Mouse (Mus musculus): ENCODE measurements around the gene C8a. TPM values are rescaled to one million over a fixed set of nuclear protein-coding genes. Genes with fewer than 3 reads are reported as not detected.

The C8a gene
- total RNA-seq, 2 experiments from 2014 or later: 12.3 to 28.2 TPM

DNA sequence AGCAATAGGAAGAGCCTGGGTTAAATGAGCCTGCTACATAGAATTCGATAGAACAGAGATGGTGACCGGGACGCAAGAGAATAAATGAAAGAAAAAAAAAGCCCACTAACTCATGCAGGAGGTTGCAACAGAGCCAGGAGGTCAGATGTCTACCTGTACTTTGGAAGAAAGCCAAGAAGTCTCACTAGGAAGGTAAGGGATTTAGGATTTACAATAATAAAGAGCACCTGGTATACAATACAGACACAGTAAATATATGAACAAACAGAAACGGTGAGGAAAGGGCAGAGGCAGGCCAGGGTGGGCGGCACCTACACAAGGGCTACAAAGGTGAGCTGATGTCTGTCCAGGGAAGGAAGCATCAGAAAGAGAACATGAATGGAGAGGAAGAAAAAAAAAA lies 34.0 kb downstream of the C8a start:
- DNase-seq: no peak

DNA sequence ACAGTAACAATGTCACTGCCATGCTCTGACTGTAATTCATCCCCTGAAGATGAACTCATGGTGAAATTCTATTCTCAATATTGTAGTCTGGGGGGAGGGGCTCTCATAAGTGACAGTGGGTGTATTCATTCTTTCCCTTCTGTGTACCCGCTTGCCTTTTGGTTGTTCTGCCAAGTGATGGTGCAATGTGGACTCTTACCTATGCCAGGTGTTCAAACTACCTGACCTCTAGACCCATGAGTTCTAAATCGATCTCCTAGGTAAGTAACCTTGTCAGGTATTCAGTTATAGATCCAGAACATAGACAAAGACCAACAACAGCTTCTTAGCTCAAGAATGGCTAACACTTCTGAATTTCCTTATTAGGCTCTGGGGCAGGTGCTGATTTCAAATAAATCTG lies 37.9 kb downstream of the C8a start:
- no peak for DNase-seq

DNA sequence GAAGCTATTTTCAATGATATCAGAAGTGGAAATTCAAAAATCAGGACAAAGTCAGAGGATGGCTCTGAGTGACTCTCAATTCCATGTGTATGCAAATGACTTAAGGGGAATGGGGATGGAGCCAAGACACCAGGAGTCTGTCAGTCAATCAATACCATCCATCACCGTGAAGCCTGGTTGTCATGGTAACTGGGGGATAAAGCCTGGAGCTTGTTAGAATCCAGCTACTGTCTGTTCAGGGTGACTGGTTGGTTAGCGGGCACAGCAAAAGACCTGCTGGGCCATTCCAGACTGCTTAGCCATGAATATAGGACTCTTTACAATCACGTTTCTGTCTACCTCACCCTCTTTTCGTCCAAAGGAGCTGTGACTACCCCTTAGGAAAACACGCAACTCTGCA lies 41.1 kb downstream of the C8a start:
- DNase-seq: no peak

DNA sequence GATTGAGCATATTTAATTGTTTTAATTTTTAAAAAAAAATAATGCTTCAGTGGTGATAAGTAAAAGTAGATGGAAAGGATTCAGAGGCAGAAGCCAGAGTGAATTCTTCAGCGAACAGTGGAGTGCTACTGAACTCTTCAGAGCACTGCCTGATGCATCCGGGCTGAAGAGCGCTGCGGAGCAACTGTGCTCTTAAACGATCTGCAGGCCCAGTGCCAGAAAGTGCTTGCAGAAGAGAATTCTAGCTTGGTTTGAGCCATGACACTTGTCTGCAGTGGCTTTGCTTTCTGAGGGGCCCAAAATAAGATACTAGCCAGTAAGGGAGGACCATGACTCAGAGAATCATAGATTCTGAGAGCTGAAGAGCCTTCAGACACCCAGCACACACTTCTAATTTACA lies 47.3 kb downstream of the C8a start:
- no peak for DNase-seq

DNA sequence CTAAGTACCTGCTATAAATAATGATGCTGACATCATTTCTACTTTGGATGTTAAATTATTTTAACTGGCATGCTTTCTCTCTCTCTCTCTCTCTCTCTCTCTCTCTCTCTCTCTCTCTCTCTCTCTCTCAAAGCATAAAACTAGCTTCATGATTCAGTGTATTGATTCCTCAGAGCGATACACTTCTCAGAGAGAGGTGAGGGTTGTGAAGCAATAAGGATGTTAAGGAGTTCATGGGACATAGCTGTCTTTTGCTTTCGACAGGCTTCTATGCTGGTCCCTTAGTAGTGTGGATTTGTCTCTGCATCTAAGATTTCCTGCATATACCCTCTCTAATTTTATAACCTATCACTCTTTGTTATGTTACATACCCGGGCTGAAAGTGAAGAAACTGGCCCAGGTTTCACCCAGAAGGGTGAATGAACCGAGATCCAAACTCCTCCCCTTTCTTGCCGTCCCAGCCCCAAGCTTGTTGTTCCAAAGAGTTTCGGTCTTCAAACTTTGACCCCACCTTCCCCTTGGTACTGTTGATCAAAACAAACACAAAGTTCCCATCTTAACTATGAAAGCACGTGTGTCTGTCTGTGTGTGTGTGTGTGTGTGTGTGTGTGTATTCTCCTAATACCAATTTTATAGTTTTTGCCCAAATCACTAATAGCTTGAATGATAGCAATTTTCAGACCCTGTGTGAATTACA lies 51.7 kb downstream of the C8a start:
- no peak for DNase-seq

DNA sequence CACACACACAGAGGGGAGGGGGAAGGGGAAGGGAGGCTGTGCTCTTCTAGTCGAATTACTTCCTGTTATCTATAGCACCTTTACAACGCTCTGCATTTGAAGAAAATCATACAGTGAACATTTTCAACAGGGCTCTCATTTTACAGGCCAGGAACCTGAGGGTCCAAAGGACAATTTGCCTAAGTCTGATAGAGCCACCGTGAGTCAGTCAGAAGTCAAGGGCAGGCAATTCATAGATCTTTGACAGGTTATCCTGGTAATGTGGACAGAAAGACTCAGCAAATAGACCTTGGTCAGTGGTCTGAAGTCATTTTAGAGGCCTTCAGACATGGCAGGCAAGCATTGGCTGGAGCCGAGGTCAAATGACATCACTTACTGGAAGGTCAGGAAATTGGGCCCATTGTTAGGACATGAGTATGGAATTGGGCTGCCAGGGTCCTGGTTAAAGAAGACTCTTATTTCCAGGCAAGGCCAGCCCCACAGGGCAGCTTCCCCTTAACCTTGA lies 52.5 kb downstream of the C8a start:
- peak; percentile 63 for DNase-seq

DNA sequence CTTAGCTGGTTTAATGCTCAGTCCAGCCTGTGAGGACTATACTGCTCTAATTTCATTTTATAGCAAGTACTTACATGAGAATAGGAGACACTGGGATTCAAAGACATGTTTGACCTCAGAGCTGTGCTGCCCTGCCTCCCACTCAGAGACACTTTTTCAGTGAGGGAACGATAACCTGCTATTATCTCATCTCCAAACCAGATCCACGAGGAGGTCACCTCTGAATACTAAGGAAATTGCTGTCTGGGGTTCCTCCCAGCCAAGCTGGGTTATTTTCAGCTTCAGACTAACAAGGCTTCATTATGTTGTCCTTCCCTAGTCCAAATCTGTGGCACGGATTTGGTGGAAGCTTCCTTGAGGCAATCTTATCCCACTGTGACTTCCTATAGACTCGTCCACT lies 56.3 kb downstream of the C8a start:
- DNase-seq: no peak

DNA sequence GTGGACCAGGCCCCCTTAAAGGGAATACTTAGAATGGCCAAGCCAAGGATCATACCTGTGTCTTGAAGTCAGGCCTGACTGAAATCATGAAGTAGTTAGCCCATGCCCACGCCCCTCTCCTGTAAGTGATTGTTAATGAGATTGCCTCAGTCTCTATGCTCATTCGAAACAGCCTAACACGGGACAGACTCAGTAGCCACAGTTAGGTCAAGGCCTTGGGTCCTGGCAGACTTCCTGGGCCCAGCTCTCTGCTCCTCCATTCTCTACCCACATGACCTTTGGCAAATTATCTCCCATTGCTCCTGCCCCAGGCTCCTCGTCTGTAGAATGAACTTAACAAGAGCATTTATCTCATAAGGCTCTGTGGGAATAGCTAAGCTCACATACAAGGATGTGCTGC lies 57.2 kb downstream of the C8a start:
- DNase-seq: peak; percentile 35

DNA sequence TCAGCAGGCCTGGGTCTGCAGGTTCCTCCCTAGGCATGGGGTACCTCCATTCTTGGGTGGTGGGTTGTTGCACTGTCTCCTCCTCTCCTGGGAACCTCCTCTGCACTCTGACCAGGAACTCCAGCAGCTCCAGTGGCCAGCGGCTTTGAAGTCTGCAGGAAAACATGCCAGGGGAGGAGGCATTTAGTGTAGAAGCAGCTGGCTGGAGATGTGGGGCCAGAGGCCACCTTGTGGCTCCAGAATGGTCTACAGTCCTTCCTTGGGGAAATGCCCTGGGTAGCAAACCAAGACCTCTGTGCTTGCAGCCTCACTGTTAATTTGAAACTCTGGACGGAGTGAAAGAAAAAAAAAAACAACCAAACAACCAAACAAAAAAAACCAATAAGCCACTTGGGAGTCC lies 58.7 kb downstream of the C8a start:
- no peak for DNase-seq

DNA sequence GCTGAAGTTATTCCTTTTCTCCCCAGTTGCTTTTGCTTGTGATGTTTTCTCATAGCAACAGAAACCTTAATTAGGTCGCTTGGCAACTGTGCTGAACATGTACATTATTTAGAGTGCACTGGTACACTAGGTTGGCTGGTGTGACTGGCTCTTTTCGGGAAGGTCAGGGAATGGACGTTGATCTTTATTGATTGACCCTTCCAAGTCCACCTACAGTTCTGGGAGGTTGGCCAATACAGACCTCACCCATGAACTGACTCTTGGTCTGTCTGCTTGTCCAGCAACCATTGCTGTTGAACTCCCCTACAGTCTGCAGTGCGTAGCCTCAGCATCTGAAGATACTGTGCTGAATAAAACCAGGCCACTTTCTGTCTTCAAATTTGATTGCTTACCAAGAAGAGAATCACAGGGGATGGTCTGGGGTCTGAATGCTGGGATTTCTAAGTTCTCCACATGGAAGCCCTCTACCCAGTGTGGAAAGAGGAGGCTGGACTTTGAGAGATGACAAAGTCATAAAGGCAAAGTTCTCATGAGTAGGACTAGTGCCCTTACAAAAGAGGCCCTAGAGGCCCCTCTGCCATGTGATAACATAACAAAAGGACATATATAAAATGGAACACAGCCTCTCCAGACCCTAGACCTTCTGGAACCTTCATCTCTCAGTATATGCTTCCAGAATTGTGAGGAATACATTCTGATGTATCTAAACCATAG lies 59.5 kb downstream of the C8a start:
- no peak for DNase-seq

DNA sequence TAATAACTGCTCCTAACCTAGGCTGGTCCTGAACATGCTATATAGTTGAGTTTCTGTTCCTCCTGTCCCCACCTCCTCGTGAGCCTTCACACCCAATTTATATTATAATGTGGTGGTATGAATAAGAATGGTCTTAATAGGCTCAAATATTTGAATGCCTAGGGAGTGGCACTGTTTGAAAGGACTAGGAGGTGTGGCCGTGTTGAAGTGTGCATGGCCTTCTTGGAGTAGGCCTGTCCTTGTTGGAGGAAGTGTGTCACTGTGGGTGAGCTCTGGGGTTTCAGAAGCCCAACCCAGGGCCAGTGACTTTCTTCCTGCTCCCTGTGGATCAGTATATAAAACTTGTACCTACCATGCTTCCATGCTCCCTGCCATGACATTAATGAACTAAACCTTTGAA lies 62.6 kb downstream of the C8a start:
- no peak for DNase-seq

DNA sequence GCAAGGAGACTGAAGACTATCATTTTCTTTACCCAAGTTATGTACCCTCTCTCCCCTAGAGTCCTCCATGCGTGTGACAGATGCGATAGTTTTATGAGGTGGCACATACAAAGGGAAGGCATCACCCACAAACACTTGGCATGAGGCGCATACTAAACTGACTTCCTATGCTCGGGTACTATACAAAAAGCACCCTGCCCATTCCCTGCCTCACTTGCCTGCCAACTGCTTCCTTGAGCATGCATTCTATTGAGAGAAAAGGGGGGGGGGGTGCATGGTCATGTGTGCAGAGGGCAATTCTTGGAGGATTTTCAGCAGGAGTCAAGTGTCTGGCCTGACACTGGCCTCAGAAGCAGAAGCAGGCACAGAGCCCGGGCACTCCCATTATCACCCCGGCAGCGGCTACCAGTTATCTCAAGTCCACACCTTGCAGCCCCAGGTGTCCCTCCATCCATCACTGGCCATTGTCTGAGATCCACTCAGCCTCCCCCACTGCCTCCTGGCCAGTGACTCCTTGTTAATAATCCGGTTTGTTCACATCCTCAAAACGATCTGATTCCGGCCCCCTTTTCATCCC lies 65.4 kb downstream of the C8a start:
- no peak for DNase-seq

DNA sequence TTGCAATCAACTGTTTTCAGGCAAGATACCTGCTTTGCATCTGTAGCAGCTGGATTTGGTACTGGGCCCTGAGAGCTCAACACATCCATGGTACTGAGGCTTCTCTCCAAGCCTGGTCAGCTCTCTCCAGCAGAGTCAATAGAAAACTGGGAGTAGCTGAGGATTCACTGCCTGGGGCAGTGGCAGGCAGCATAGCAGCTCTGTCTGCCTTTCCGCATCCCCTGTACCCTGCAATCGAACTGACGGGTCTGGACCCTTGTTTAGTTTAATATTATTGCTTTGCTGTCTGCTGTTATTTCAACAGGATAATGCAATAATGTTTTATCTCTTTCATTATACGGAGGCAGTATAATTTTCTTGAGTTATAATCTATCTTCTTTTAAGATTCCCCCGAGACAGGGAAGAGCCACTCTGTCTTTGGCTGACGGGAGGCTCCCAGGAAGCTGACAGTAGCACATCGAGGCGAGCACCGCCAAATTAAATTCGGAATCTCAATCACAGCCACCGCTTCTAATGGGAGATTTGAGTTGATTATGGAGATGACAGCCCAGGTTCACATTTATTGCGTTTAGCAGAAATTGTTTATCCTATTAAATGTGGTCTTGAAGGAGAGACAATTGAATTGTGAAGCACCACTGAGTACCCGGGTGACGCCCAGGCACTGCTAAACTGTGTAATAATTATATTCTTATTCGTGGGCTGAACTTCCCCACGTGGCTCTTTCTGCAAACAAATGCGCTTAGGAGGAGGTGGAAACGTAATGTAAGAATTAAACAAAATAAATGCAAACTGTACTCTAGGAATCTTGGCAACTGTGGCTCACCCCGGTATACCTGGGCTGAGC lies 70.6 kb downstream of the C8a start:
- no peak for DNase-seq

DNA sequence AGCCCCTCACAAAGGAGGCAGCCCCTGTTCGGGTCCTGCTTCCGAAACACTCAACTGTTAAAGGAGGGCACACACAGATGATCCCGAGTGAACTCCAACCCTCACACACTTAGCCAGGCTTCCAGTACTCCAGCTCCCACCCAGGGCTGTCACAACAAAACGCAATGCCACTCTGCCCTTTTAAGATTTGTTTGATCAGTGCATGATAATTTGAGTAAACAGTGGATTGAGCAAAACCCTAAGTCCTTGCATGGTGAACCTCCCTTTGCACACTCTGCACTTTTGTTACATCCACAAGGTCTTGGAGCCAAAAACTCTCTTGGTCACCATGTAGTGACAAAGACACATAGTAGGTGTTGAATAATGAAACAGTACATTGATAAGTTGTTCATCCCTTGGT lies 72.1 kb downstream of the C8a start:
- DNase-seq: no peak

DNA sequence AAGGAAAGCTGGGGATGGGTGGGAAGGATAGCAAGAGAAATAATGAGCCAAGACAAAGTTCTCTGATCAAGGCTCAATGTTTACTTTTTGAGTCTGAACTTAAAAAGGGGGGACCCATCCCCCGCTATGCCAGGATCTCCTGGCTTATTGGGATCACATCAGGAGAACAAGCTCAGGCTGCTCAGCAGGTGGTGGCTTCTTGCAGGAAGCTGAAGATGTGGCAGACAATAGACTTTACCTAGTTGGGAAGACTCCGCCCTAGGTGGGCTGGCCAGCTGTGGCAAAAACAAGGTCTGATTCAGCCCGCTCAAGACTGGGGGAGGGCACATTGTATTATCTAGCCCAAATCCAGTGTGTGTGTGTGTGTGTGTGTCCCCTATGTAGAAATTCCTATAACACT lies 74.6 kb downstream of the C8a start:
- DNase-seq: no peak

DNA sequence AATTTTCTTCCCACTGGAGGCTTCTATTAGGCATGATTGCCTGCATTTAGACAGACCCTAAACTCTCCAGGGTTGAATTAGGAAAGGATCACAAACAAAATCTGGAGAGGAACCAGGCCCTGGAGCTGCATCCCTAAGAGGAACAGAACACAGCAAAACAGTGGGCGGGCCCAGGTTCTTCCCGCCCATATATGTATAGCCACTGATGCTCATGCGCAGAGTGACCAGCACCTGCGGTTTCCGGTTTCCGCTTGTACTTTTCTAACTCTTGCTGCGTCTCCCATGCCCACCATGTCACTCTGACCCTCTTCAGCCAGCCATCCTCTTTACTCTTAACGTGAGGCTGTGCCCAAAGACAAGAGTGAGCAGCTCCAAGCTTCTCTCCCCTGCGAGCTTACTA lies 77.2 kb downstream of the C8a start:
- no peak for DNase-seq

DNA sequence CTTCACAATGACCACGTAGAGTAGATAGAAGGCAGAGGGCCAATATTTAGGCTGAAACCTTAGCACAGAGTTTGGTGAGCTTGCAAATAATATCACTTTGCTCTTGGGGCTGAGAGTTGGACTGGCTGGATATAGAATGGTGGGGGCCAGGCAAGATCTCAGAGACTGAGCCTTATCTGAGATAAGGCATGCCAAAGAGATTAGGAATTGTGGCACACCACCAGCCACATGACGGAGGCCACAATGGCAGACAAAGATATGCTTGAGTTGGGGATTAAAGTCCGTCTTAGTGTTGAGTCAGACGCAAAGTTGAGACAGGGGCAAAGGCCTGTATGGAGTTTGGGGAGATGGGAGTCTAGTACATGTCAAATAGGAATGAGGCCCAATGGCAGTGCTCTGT lies 84.1 kb downstream of the C8a start:
- no peak for DNase-seq

DNA sequence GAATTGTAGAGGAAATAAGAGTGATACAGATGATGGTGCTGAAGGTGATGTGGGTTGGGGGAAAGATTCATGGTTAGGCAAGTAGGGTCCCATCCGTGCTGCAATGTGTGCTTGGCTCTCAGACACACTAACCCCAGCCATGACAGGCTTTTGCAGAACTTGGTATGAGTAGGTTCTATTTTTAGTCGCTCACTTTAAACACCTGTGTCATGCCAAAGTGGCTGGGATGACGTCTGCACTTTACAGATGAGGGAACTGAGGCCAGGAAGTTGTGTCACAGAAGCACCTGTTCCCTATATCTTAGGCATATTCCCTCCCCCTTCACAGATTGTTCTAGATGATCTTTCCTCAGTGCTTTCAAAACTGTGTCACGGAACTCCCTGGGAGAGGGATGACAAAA lies 93.9 kb downstream of the C8a start:
- no peak for DNase-seq

DNA sequence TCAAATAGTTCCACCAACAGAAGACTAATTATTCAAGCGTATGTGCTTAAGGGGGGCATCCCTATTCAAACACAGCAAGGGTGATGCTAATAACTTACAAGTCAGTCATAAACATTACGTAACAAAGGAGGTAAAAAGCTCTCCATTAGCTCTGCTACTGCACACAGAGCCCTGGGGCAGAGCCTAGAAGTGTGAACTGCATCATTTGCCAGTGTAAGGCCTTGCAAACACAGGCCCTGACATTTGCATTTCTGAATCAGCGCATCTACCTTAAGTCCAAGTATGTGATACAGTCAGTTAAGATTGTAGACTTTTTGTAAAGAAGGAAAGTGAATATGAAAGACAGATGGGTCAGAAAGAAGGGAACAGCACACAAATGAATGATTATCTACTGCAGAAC lies 94.8 kb downstream of the C8a start:
- no peak for DNase-seq

DNA sequence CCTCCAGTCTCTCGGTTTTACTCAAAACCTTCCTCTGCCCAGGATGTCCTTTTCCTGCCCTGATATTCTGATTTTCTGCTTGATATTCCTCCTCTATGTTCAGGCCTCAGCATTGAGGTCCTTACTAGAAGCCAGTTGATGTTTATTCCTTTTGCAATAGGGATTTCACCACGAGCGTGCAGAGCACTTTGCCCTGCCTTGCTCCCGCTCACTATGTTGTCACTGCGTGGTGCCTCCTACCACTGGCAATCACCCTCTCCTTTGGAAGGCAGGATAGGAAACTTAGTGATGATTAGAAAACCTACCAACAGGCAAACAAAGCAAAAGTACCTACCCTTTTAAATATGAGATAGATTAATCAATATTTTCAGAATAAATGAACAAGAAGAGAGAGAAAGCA lies 96.7 kb downstream of the C8a start:
- DNase-seq: no peak

DNA sequence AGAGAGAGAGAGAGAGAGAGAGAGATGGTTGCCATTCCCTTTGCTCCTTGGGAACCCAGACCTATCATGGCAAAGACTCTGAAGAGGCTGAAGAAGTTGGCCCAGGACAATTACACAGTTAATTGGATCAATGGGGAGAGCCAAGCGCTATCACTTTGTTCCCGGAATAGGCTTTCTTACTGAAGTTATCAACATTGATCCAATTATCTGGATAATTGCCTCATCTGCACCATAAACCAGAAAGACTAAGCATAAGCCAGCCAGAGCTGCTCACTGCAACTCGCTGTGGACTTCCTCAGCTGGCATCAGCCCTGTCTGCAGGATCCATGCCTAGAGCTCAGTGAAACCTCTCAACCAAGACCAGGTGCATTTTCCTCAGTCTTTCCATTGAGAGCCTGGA lies 100.6 kb downstream of the C8a start:
- DNase-seq: no peak

DNA sequence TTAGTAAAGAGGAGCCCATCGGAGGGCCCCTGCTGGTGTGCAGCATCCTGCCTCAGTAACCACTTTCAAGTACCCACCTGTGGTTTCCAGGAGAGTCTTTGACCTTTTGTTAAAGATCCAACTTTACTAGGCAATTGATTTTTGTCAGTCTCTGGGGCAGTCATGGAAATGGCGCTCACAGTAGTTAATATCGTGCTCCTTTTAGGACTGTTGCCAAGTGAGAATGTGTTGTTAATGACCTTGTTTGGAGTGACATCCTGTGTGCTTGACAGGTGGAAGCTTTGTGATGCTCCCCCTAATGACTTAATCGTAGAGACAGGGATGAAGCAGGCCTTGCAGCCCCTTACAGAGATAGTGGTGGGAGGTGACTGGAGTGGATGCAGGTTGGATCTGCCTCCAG lies 105.9 kb downstream of the C8a start:
- DNase-seq: no peak

DNA sequence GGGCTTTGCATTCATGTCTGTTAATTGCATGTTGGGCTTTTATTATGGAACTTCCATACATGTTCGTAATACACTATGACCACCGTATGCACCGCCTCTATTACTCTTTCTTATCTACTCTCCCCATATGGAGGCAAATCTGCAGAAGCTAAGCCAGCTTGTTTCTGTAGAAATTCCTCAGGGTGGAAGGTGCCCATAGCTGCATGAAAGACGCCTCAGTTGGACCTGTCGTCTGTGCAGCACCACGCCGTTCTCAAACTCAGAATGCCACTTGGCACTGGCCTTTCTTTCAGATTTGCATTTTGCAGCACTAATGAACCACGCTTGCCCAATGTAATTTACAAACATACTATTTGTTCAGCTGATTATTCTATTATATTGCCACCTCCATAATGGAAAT lies 106.6 kb downstream of the C8a start:
- DNase-seq: no peak

Data from adrenal gland, postnatal 10 days (tissue).